Mouse (Mus musculus) layer of hippocampus, adult 6 months (tissue): ENCODE results near the gene Tuba3b. TPM values are rescaled to one million over a fixed set of nuclear protein-coding genes. Genes with fewer than 3 reads are reported as not detected.

Experiments
- long read RNA-seq, 2 experiments: library from polyadenylated mRNA; unstranded; transcript quantifications; one replicate each; pipeline ENCODE4 v2.0.0; 2019 to 2020
- polyA plus RNA-seq: library from polyadenylated mRNA; unstranded; fragments of <200 nt; fragmentation: Nextera tagmentation; gene quantifications from 2 replicates; pipeline ENCODE4 v1.2.3, GENCODE M21; 2021

The Tuba3b gene
- polyA plus RNA-seq, result not detected in 2 replicates
- long read RNA-seq, experiment 1, result 0 reads
- long read RNA-seq, experiment 2, result 0 reads

GRCm38 (mm10) chr6:145615666-145616210 is at the start of gene Tuba3b:
TSS of gene Tuba3b (plus strand) at chr6:145615757.

GRCm38 (mm10) chr6:145614219-145614618 is 1.3 kb upstream of the Tuba3b start, which contains the start of gene Lmntd1:
TSS of gene Lmntd1 (minus strand) at chr6:145614319.

Other genes with a start within 250 kb of the Tuba3b start
- 0.23 and 0.35 TPM in 2 replicates for gene Lmntd1, start 1.4 kb upstream of the Tuba3b start, polyA plus RNA-seq
- gene Rassf8, start 131.0 kb downstream of the Tuba3b start, polyA plus RNA-seq, result 2.6 and 4.4 TPM in 2 replicates
- gene Bhlhe41, start 249.8 kb downstream of the Tuba3b start, polyA plus RNA-seq, result 24.9 and 43.2 TPM in 2 replicates